Mouse (Mus musculus) brain, embryonic 14.5 days (tissue): ENCODE measurements around the gene Atxn7l1.

Experiments used
- CTCF ChIP-seq: fragments of 200-500 bp; IDR thresholded peaks from 2 replicates; pipeline ENCODE4 v1.5.1; 2012; ENCODE audit warnings: inconsistent platforms, mild to moderate bottlenecking, moderate library complexity, borderline replicate concordance; ENCODE audit not compliant: insufficient read depth, insufficient read length; ENCODE audit errors: extremely low read depth
- POLR2A ChIP-seq: fragments of 200-500 bp; IDR thresholded peaks from 2 replicates; pipeline ENCODE4 v1.6.1; 2012; ENCODE audit warnings: mild to moderate bottlenecking, inconsistent platforms, borderline replicate concordance; ENCODE audit not compliant: poor library complexity, insufficient read depth, insufficient read length, severe bottlenecking; ENCODE audit errors: extremely low read depth

DNA sequence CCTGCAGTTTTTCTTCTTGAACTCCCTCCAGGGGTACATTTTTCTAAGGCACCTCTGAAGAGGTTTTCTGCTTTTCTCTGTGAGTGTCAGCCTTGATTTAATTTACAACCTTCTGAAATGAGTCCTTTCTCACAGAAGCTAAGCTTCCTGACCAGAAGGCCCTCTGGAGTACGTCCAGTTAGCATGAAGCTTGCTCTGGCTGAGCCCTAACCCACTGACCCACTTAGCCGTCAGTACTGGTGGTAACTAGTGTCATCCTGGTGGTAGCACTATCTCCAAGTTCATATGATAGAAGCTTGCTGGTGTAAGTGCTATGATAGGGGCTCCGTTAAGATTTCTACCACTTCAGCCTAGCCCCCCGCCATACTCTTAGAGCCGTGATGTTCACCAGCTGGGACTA, 89.6 kb downstream of the Atxn7l1 start:
- TF ChIP-seq POLR2A (no peak), CTCF (no peak)
